Mouse (Mus musculus): ENCODE measurements around the gene Cela3a.
"Not testable (repeated sequence)": the region's sequence is repeated elsewhere in the genome, so short reads cannot be mapped to it uniquely, and the experiment has no call there.

The Cela3a gene

GRCm38 (mm10) chr4:137409691-137410090 lies at the start of gene Cela3a:
Gene Cela3a, minus strand, starts transcription at chr4:137409791.
- DNase-seq (ENCODE audit: low read depth, low spot score) = no peak

DNA sequence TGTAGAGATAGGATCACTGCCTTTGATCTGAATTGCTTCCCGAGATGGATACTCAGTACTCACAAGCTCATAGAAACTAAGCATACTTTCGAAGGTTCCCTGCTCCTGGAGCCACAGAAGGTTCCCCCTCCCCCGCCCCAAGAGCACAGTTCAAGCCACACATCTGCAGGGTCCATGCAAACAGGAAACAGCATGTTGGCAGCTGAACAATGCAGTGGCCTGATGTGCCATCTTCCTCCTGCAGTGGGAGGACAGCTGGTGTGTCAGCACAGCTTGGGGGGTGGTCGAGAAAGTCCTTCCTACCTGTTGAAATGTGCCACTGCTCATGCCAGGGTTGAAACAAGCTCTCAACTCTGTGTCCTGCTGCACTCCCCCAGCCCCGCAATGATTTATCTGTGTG lies 49.3 kb upstream of the Cela3a start:
- no peak for DNase-seq (ENCODE audit: low read depth, low spot score)

DNA sequence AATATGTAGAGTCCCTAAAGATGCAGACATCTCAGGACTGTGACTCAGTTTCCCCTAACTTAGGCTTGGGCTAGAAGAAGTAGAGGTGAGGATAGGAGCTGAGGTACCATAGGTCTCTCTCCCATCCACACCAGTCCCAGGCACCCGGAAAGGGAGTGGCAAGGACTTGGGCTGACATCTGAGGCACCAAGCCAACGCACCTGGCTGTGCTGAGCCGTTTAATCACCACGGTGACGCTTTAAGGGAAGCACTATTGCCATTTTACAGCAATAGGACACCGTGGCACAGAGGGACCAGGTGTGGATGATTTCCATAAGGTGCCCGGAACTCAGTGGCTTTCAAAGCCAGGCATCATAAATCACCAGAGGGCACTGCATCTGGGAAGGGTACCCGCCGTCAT lies 48.7 kb upstream of the Cela3a start:
- no peak for DNase-seq (ENCODE audit: low read depth, low spot score)

GRCm38 (mm10) chr4:137457292-137457691 lies 47.7 kb upstream of the Cela3a start:
- DNase-seq (ENCODE audit: low read depth, low spot score) = no peak

DNA sequence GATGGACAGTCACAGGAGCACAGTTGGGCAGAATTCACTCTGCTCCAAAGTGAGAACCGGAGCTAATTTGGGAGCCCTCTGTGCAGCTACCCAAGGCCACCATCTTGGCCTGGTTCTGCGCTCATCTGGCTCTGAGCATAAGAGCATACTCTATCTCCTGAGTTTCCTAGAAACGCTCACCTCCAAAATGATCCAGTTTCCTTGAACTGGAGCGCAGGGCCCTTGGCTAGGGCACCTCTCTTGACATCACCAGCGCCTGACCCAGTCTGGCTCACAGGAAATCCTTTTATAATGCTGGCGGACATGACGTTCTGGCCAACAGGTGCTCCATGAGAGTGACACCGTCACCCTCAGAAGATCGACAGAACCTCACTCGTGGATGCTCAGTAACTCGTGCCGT lies 47.0 kb upstream of the Cela3a start:
- DNase-seq (ENCODE audit: low read depth, low spot score) = no peak

GRCm38 (mm10) chr4:137454582-137454981 lies 45.0 kb upstream of the Cela3a start:
- DNase-seq (ENCODE audit: low read depth, low spot score) = no peak

GRCm38 (mm10) chr4:137453234-137453767 lies 43.7 kb upstream of the Cela3a start, which contains the start of gene 1700013G24Rik:
Gene 1700013G24Rik, plus strand, starts transcription at chr4:137453284.
- no peak for DNase-seq (ENCODE audit: low read depth, low spot score)

DNA sequence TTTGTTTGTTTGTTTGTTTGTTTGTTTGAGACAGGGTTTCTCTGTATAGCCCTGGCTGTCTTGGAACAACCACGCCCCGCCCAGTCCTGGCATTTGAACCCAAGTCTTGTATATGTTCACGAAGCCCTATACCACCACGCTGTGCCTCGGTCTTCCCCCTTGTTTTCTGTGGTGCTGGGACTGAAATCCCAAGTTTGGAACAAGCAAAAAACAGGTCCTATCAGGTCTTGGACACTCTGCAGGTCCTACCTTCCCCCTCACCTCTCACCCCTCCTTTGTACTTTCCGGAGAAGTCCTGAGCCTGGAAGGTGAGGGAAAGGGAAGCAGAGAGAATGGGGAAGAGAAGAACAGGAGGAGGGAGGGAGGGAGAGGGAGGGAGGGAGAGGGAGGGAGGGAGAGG lies 42.6 kb upstream of the Cela3a start:
- no peak for DNase-seq (ENCODE audit: low read depth, low spot score)

- DNase-seq (ENCODE audit: low read depth, low spot score) = no peak
Observed at GRCm38 (mm10) chr4:137449715-137450114, 40.1 kb upstream of the Cela3a start.

- no peak for DNase-seq (ENCODE audit: low read depth, low spot score)
Observed at GRCm38 (mm10) chr4:137449132-137449531, 39.5 kb upstream of the Cela3a start.

- no peak for DNase-seq (ENCODE audit: low read depth, low spot score)
Observed at GRCm38 (mm10) chr4:137448641-137449040, 39.0 kb upstream of the Cela3a start.

GRCm38 (mm10) chr4:137448197-137448596 lies 38.6 kb upstream of the Cela3a start:
- DNase-seq (ENCODE audit: low read depth, low spot score) = no peak

GRCm38 (mm10) chr4:137447363-137448196 lies 38.0 kb upstream of the Cela3a start:
- DNase-seq (ENCODE audit: low read depth, low spot score) = no peak

GRCm38 (mm10) chr4:137445881-137446280 lies 36.3 kb upstream of the Cela3a start:
- DNase-seq (ENCODE audit: low read depth, low spot score) = no peak

DNA sequence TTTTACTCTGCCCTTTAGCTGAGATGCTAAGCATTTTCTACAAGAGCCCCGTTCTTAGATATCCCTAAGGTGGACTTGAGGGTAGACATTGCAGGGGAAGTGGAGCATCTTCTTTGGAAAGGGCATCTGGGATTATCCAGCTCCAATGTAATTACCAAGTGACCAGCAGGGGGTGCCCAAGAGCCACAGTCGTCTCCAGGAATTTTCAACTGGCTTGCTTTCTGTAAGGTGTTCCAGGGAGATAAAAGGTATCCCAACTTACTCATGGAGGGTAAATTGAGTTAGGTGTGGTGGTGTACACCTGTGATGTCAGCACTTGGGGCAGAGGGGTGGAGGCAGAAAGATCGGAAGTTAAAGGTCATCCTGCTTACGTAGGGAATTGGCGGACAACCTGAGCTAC lies 34.0 kb upstream of the Cela3a start:
- peak; percentile 50 for DNase-seq (ENCODE audit: low read depth, low spot score)

GRCm38 (mm10) chr4:137441332-137441731 lies 31.7 kb upstream of the Cela3a start:
- DNase-seq (ENCODE audit: low read depth, low spot score) = no peak

- DNase-seq (ENCODE audit: low read depth, low spot score) = no peak
Observed at GRCm38 (mm10) chr4:137438842-137439241, 29.3 kb upstream of the Cela3a start.

GRCm38 (mm10) chr4:137436979-137437669 lies 27.5 kb upstream of the Cela3a start:
- DNase-seq (ENCODE audit: low read depth, low spot score) = no peak

GRCm38 (mm10) chr4:137432700-137433550 lies 23.3 kb upstream of the Cela3a start:
- not testable (repeated sequence) for DNase-seq (ENCODE audit: low read depth, low spot score)

DNA sequence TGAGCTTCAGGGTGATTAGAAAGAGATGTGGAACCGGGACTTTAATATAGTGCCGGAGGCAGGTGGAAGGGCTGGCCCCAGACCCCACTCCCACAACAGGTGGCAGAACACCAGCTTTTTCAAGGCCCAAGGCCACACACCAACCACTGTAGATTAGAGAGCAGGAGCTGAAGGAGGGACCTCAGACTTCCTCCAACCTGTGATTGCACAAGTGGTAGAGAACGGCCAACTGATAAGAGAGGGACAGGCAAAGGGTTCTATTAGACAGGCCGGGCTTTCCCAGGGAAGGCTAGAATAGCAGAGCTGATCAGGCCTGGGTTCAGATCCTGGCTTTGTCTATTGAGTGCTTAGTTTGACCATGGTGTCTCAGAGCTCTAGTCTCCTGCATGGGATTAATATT lies 20.9 kb upstream of the Cela3a start, which contains the start of gene Cela3b:
Gene Cela3b (minus strand): TSS at position 39 of the 400 bp plus-strand sequence.
- no peak for DNase-seq (ENCODE audit: low read depth, low spot score)

DNA sequence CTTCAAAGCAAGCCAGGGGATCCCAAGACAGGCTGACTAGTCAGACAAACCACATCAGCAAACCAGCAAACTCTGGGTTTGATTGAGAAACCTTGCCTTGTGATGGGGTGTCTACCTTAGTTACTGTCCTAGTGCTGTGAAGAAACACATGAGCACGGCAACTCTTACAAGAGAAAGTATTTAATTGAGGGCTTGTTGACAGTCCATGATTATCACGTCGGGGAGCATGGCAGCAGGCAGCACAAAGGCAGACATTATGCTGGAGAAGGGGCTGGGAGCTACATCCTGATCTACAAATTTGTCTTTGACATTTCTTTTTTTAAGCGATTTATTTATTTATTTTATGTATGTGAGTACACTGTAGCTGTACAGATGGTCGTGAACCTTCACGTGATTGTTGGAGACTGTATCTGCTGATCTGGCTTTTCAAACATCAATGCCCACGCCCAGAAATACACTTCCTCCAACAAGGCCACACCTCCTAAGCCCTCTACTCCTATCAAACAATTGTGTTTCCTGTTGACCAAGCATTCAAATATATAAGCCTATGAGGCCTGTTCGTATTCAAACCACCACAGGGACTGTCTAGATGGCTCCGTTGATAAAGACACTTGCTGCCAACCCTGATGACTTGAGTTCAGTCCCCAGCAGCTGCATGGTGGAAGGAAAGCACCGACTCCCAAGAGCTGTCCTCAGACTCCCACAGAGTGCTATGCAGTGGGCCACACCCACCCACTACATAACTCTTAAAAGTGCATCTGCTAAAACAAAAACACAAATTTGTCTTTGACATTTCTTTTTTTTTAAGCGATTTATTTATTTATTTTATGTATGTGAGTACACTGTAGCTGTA lies 8.3 kb upstream of the Cela3a start:
- DNase-seq (ENCODE audit: low read depth, low spot score) = no peak

Data from embryo, embryonic 11.5 days (tissue).